Mouse (Mus musculus) neural tube, embryonic 12.5 days (tissue): ENCODE data around the gene Cadps. TPM values are rescaled to one million over a fixed set of nuclear protein-coding genes. Genes with fewer than 3 reads are reported as not detected.

Source experiments
- ATAC-seq: fragments of 200-750 bp; cut with Nextera tagmentation; 2 replicates; pipeline ENCODE4 v1.8.0; 2017; ENCODE audit warnings: low read depth, mild to moderate bottlenecking, moderate TSS enrichment, moderate library complexity; ENCODE audit not compliant: low FRiP score
- H3K27ac ChIP-seq: fragments of 300-500 bp; sonication (generic); 2 replicates; pipeline ENCODE4 v1.5.1; 2016
- H3K27me3 ChIP-seq: fragments of 300-500 bp; sonication (generic); replicated peaks from 2 replicates; pipeline ENCODE4 v1.6.1; 2016; ENCODE audit warnings: mild to moderate bottlenecking
- H3K36me3 ChIP-seq: fragments of 300-500 bp; sonication (generic); 2 replicates; pipeline ENCODE4 v1.6.1; 2016; ENCODE audit warnings: mild to moderate bottlenecking
- H3K4me1 ChIP-seq: fragments of 300-500 bp; sonication (generic); 2 replicates; pipeline ENCODE4 v1.6.1; 2016
- H3K4me2 ChIP-seq: fragments of 300-500 bp; sonication (generic); replicated peaks from 2 replicates; pipeline ENCODE4 v1.6.1; 2016; ENCODE audit warnings: mild to moderate bottlenecking
- H3K4me3 ChIP-seq: fragments of 300-500 bp; sonication (generic); 2 replicates; pipeline ENCODE4 v1.5.1; 2016
- H3K9ac ChIP-seq: fragments of 300-500 bp; sonication (generic); 2 replicates; pipeline ENCODE4 v1.6.1; 2016; ENCODE audit warnings: mild to moderate bottlenecking
- H3K9me3 ChIP-seq: fragments of 300-500 bp; sonication (generic); 2 replicates; pipeline ENCODE4 v1.6.1; 2016; ENCODE audit warnings: mild to moderate bottlenecking
- WGBS: fragments of 180-500 bp; shearing (Covaris S2); methylation state at CpG from one replicate; pipeline ENCODE4 v1.1.7; 2016; 5-methylcytosine and 5-hydroxymethylcytosine counted together
- polyA plus RNA-seq: library from polyadenylated mRNA; unstranded; fragments of >200 nt; fragmentation: Nextera tagmentation; extraction: Ambion mirVana; gene quantifications from 2 replicates; pipeline ENCODE4 v1.2.1, GENCODE M21; 2016

Gene Cadps
- polyA plus RNA-seq = 28.7 and 30.1 TPM in 2 replicates

DNA sequence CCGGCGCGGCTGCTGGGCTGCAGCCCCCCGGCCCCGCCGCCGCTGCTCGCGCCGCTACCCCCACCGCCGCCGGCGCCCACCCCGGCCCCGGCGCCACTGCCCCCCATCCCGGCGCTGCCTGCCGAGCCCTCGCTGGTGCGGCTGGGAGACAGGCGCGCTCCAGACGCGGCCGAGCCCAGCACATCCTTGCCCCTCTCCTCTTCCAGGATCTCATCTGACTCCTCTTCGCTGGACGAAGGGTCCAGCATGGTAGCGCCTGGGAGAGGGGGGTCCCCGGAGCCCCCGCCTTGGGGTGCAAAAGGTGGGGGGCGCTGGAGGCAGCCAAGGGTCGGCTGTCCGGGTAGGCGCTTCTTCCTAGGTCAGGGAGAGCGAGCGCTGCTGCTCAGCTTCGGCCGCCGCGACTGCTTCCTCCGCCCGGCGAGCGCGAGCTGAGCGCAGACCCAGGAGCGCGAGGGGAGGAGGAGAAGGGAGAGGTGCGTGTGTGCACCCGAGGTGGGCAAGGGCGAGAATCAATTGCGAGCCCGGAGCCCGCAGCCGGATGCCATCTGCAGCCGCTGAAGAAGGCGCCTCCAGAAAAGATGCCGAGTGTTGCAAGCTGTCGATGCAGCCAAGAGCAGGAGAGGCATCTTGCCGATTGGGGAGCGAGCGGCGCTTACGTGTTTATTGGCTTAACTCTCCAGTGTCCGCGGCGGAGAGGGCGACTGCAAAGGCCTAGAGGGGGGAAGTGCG lies at the start of gene Cadps:
Gene Cadps, minus strand, starts transcription at position 589 of the 729 bp plus-strand sequence.
- Histone ChIP-seq H3K4me3 (peak within 1 kb of the TSS; percentile 79), H3K4me1 (peaks cover 3% of the 10 kb centered on the region; the same call in 1 of the 2 replicates), H3K9me3 (no peaks in the 10 kb centered on the region), H3K4me2 (peak within 1 kb of the TSS; percentile 79), H3K9ac (peak within 1 kb of the TSS; percentile 90), H3K36me3 (no peaks in the 10 kb centered on the region), H3K27me3 (no peaks in the 10 kb centered on the region), H3K27ac (peak within 1 kb of the TSS; percentile 92)
- WGBS = under 1% methylated on average over 67 of the region's 71 CpGs
- peak; percentile 77 for ATAC-seq

DNA sequence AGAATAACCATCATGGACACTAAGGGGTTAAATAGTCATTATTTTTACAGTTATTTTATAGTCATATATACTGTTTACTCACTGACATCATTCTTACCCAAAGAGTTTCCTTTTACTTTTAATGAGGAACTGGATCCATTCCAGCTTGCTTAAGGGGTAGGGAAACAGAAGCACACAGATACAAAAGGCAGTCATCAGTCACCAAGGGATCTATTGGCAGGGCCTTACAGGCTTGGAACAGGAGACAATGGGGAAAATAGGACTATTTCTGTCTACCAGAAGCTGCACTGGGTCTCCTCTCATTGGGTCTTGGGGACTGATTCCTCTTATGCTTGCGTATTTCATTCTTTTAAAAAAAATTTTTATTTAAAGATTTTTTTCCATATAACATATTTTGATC lies 46.7 kb upstream of the Cadps start:
- Histone ChIP-seq H3K27ac (no peak overlapping the region), H3K9me3 (no peaks in the 10 kb centered on the region), H3K36me3 (no peaks in the 10 kb centered on the region), H3K4me2 (no peak overlapping the region), H3K9ac (no peak overlapping the region), H3K4me1 (no peaks in the 10 kb centered on the region), H3K27me3 (no peaks in the 10 kb centered on the region), H3K4me3 (no peak overlapping the region)
- 89% methylated on average over 1 of the region's 1 CpGs for WGBS
- ATAC-seq = no peak

- H3K27me3 ChIP-seq = no peaks in the 10 kb centered on the region
- H3K4me1 ChIP-seq = no peaks in the 10 kb centered on the region
- no peaks in the 10 kb centered on the region for H3K9me3 ChIP-seq
- H3K4me3 ChIP-seq = no peak overlapping the region
- no peak overlapping the region for H3K9ac ChIP-seq
- no peak overlapping the region for H3K4me2 ChIP-seq
- no peak for ATAC-seq
- H3K27ac ChIP-seq = no peak overlapping the region
- H3K36me3 ChIP-seq = no peaks in the 10 kb centered on the region
- WGBS = 73% methylated on average over 2 of the region's 2 CpGs
Measured at GRCm38 (mm10) chr14:12865258-12865657, 42.4 kb upstream of the Cadps start.

- no peaks in the 10 kb centered on the region for H3K9me3 ChIP-seq
- H3K27me3 ChIP-seq = no peaks in the 10 kb centered on the region
- H3K4me1 ChIP-seq = no peaks in the 10 kb centered on the region
- H3K9ac ChIP-seq = no peak overlapping the region
- no peak overlapping the region for H3K27ac ChIP-seq
- no peak overlapping the region for H3K4me2 ChIP-seq
- no peak for ATAC-seq
- no peak overlapping the region for H3K4me3 ChIP-seq
- no peaks in the 10 kb centered on the region for H3K36me3 ChIP-seq
Measured at GRCm38 (mm10) chr14:12843860-12844259, 21.0 kb upstream of the Cadps start.

- no peaks in the 10 kb centered on the region for H3K36me3 ChIP-seq
- WGBS = 81% methylated on average over 1 of the region's 1 CpGs
Measured at GRCm38 (mm10) chr14:12839471-12839870, 16.6 kb upstream of the Cadps start.

GRCm38 (mm10) chr14:12838949-12839348 lies 16.1 kb upstream of the Cadps start:
- no peak for ATAC-seq
- Histone ChIP-seq H3K9ac (no peak overlapping the region), H3K27ac (no peak overlapping the region), H3K4me1 (no peaks in the 10 kb centered on the region), H3K4me3 (no peak overlapping the region), H3K36me3 (no peaks in the 10 kb centered on the region), H3K4me2 (no peak overlapping the region), H3K9me3 (no peaks in the 10 kb centered on the region), H3K27me3 (no peaks in the 10 kb centered on the region)

More at GRCm38 (mm10) chr14:12839471-12839870, 16.6 kb upstream of the Cadps start:
- Histone ChIP-seq H3K4me1 (no peaks in the 10 kb centered on the region), H3K9me3 (no peaks in the 10 kb centered on the region), H3K27ac (no peak overlapping the region), H3K4me2 (no peak overlapping the region), H3K4me3 (no peak overlapping the region), H3K27me3 (no peaks in the 10 kb centered on the region), H3K9ac (no peak overlapping the region)
- no peak for ATAC-seq

DNA sequence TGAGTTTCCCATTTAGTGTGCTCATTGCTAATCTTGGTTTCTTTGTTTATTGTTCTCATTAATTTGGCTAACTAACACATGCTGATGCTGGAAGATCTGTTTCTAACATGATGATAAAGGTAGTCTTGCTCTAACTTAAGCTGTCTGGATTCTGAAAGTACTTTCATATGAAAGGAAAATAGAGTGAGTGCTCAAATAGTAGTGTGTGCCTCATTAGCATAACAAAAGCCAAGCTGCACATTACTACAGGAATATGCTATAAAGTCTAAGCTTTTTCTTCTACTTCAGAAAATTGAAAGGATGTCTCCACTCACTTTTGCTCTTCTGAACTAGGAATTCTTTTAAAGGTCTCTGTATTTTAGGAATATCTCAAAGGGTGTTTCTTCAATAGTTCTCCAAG lies 15.4 kb upstream of the Cadps start:
- Histone ChIP-seq H3K4me2 (no peak overlapping the region), H3K27me3 (no peaks in the 10 kb centered on the region), H3K36me3 (no peaks in the 10 kb centered on the region), H3K27ac (no peak overlapping the region), H3K4me3 (no peak overlapping the region), H3K9me3 (no peaks in the 10 kb centered on the region), H3K9ac (no peak overlapping the region), H3K4me1 (no peaks in the 10 kb centered on the region)
- no peak for ATAC-seq

- H3K36me3 ChIP-seq = no peaks in the 10 kb centered on the region
- no peak for ATAC-seq
- 27% methylated on average over 1 of the region's 1 CpGs for WGBS
- H3K4me3 ChIP-seq = no peak overlapping the region
- H3K9me3 ChIP-seq = no peaks in the 10 kb centered on the region
- H3K27me3 ChIP-seq = no peaks in the 10 kb centered on the region
- H3K4me2 ChIP-seq = no peak overlapping the region
- H3K4me1 ChIP-seq = no peaks in the 10 kb centered on the region
- no peak overlapping the region for H3K27ac ChIP-seq
- H3K9ac ChIP-seq = no peak overlapping the region
Measured at GRCm38 (mm10) chr14:12837902-12838301, 15.0 kb upstream of the Cadps start.

- Histone ChIP-seq H3K27me3 (no peaks in the 10 kb centered on the region), H3K4me3 (no peak overlapping the region), H3K36me3 (no peaks in the 10 kb centered on the region), H3K4me1 (peaks cover 3% of the 10 kb centered on the region; the same call in 1 of the 2 replicates), H3K27ac (no peak overlapping the region), H3K9ac (no peak overlapping the region), H3K4me2 (peak overlapping the region; percentile 79), H3K9me3 (no peaks in the 10 kb centered on the region)
- no peak for ATAC-seq
- WGBS = 18% methylated on average over 6 of the region's 6 CpGs
Measured at GRCm38 (mm10) chr14:12823781-12824180, 902 bp upstream of the Cadps start.

DNA sequence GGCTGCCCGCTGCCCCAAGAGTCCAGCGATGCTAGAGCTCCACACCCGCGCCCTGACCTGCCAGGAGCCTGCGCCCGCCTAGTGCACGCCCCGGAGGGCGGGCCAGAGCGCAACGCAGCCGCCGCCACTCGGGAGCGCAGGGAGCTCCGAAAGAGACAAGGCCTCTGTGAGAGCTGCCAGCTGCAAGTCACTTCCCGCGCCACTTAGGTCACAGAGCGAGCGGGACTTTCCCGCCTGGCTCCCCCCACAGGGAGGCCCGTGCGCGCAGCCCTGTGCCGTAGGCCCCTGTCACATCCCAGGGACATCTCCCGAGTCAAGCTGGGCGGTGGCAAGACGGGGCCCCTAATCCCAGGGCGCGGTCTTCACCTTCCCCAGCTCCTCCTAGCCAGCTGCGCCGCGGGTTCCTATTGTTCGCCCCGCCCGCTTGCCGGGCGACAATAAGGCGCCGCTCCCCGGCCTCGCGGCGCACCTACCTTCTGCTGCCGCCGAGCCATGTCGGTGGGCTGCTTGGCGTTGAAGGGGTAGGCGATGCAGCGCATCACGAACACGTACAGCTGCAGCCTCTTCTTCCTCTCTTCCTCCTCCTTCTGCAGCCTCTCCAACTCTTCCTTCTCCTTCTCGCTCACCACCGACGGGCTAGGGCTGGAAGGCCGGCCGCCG lies 918 bp downstream of the Cadps start:
- H3K4me2 ChIP-seq = peak overlapping the region; percentile 79
- peak overlapping the region; percentile 92 for H3K27ac ChIP-seq
- peak overlapping the region; percentile 79 for H3K4me3 ChIP-seq
- H3K9me3 ChIP-seq = no peaks in the 10 kb centered on the region
- H3K36me3 ChIP-seq = no peaks in the 10 kb centered on the region
- peaks cover 3% of the 10 kb centered on the region; the same call in 1 of the 2 replicates for H3K4me1 ChIP-seq
- no peaks in the 10 kb centered on the region for H3K27me3 ChIP-seq
- peak overlapping the region; percentile 90 for H3K9ac ChIP-seq
- WGBS = under 1% methylated on average over 56 of the region's 58 CpGs
- ATAC-seq = peak; percentile 81

DNA sequence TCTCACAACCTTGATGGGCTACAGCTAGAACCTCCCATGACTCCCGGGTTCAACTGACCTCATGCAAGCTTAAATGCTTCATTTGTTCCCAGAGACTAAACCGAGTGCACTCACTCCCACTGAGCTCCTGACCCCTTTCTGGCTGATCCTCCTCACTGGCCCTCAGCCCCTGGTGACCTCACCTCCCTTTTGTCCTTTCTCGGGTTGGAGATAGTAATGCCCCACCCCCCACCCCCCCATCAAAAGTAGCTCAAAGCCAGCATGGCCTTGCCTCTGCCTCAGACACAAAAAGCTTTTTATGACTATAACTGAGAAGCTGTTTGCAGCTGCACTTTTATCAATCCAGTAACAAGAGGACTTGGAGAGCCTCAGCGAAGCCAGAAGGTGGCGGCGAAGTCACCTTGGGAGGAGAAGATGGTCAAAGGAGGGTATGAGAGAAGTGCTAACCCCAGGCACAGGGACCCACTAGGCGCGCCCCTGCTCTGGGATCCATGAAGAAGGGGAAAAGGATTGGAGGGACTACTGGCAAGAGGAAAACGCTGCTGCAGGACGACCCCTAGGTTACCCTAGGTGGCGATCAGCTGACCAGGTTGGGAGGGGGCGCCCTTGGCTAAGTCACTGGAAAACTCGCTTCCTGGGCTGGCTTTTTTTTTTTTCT lies 1.6 kb downstream of the Cadps start:
- no peaks in the 10 kb centered on the region for H3K36me3 ChIP-seq
- peaks cover 3% of the 10 kb centered on the region; the same call in 1 of the 2 replicates for H3K4me1 ChIP-seq
- H3K9me3 ChIP-seq = no peaks in the 10 kb centered on the region
- ATAC-seq = peak; percentile 35
- H3K4me2 ChIP-seq = peak overlapping the region; percentile 79
- no peaks in the 10 kb centered on the region for H3K27me3 ChIP-seq
- under 1% methylated on average over 11 of the region's 13 CpGs for WGBS
- H3K9ac ChIP-seq = peak overlapping the region; percentile 90
- H3K4me3 ChIP-seq = peak overlapping the region; percentile 79
- H3K27ac ChIP-seq = peak overlapping the region; percentile 92; the same call in 1 of the 2 replicates

- Histone ChIP-seq H3K27me3 (no peaks in the 10 kb centered on the region), H3K4me2 (peak overlapping the region; percentile 79), H3K27ac (no peak overlapping the region), H3K9me3 (no peaks in the 10 kb centered on the region), H3K9ac (no peak overlapping the region), H3K36me3 (no peaks in the 10 kb centered on the region), H3K4me1 (peaks cover 3% of the 10 kb centered on the region; the same call in 1 of the 2 replicates), H3K4me3 (no peak overlapping the region)
- WGBS = 64% methylated on average over 1 of the region's 1 CpGs
- ATAC-seq = no peak
Measured at GRCm38 (mm10) chr14:12820149-12820548, 2.7 kb downstream of the Cadps start.
